Mouse (Mus musculus) CH12.LX (cell line): ENCODE data around the gene Tex44. TPM values are rescaled to one million over a fixed set of nuclear protein-coding genes. Genes with fewer than 3 reads are reported as not detected.

Source experiments
- DNase-seq: peaks from one replicate; pipeline ENCODE4 v3.0.0-alpha.2; 2013; ENCODE audit errors: extremely low read depth
- H3K27ac ChIP-seq: 2 replicates; pipeline ENCODE4 v1.5.1; 2012; ENCODE audit warnings: low read depth, mild to moderate bottlenecking, control low read depth, moderate library complexity; ENCODE audit not compliant: insufficient read depth
- H3K27me3 ChIP-seq: replicated peaks from 2 replicates; pipeline ENCODE3; 2012; ENCODE audit warnings: inconsistent platforms
- H3K36me3 ChIP-seq, 2 experiments: replicated peaks in 1 of 2; 2 replicates each; pipeline versions ENCODE3 to v1.6.1; 2012; ENCODE audit warnings: inconsistent platforms in 1 of 2, low read length in 1 of 2, mild to moderate bottlenecking in 1 of 2, mixed read lengths in 1 of 2, moderate library complexity in 1 of 2; ENCODE audit not compliant: control insufficient read depth in 1 of 2, insufficient read depth in 1 of 2
- H3K4me1 ChIP-seq, 2 experiments: 2 replicates each; pipeline ENCODE4 v1.6.1; 2012; ENCODE audit warnings: inconsistent platforms in 1 of 2, moderate library complexity in 1 of 2; ENCODE audit not compliant: insufficient read depth in 2 of 2, control insufficient read depth in 1 of 2
- H3K4me2 ChIP-seq: 2 replicates; pipeline ENCODE4 v1.6.1; 2012; ENCODE audit warnings: low read depth, mild to moderate bottlenecking, control low read depth; ENCODE audit not compliant: poor library complexity, insufficient read depth, severe bottlenecking
- H3K4me3 ChIP-seq, 3 experiments: fragments of 150-350 bp in 1 of 3; sonication (generic) in 1 of 3; replicated peaks in 1 of 3; 2 replicates each; pipeline versions ENCODE3 to v1.5.1; 2011 to 2012; ENCODE audit warnings: low read depth in 2 of 3, low read length in 2 of 3, mild to moderate bottlenecking in 2 of 3, moderate library complexity in 2 of 3, control low read depth in 1 of 3, improper control_type of control experiment in 1 of 3, inconsistent platforms in 1 of 3, mixed read lengths in 1 of 3; ENCODE audit not compliant: poor library complexity in 1 of 3
- H3K79me2 ChIP-seq: replicated peaks from 2 replicates; pipeline ENCODE4 v1.6.1; 2012; ENCODE audit warnings: mild to moderate bottlenecking, moderate library complexity; ENCODE audit not compliant: control insufficient read depth, poor library complexity, insufficient read depth, severe bottlenecking; ENCODE audit errors: extremely low read depth
- H3K9ac ChIP-seq: 2 replicates; pipeline ENCODE4 v1.6.1; 2012; ENCODE audit warnings: low read depth, mild to moderate bottlenecking, control low read depth, moderate library complexity; ENCODE audit not compliant: insufficient read depth
- H3K9me3 ChIP-seq: replicated peaks from 2 replicates; pipeline ENCODE3; 2012; ENCODE audit warnings: low read length, inconsistent platforms, mixed read lengths
- CHD2 ChIP-seq: IDR thresholded peaks from 2 replicates; pipeline ENCODE4 v1.6.1; 2011; ENCODE audit warnings: low read length, improper control_type of control experiment
- CTCF ChIP-seq, 2 experiments: IDR thresholded peaks in 1 of 2; conservative IDR thresholded peaks in 1 of 2; 2 replicates each; pipeline ENCODE4 v1.5.1; 2011 to 2012; ENCODE audit warnings: low read depth in 2 of 2, low read length in 2 of 2, improper control_type of control experiment in 1 of 2, inconsistent platforms in 1 of 2, mild to moderate bottlenecking in 1 of 2, moderate library complexity in 1 of 2
- E2F4 ChIP-seq: IDR thresholded peaks from 2 replicates; pipeline ENCODE4 v1.6.1; 2011; ENCODE audit warnings: low read depth, low read length, improper control_type of control experiment; ENCODE audit not compliant: insufficient replicate concordance
- ELF1 ChIP-seq: IDR thresholded peaks from 2 replicates; pipeline ENCODE4 v1.6.1; 2014; ENCODE audit warnings: low read depth, mild to moderate bottlenecking, inconsistent platforms, low read length, improper control_type of control experiment
- ETS1 ChIP-seq: conservative IDR thresholded peaks from 2 replicates; pipeline ENCODE4 v1.6.1; 2012; ENCODE audit warnings: low read depth, mild to moderate bottlenecking, inconsistent platforms, low read length, improper control_type of control experiment, moderate library complexity
- HCFC1 ChIP-seq: IDR thresholded peaks from 2 replicates; pipeline ENCODE4 v1.6.1; 2012; ENCODE audit warnings: low read depth, mild to moderate bottlenecking, inconsistent platforms, low read length, improper control_type of control experiment
- JUND ChIP-seq: conservative IDR thresholded peaks from 2 replicates; pipeline ENCODE4 v1.6.1; 2011; ENCODE audit warnings: low read depth, low read length, improper control_type of control experiment
- MAZ ChIP-seq: IDR thresholded peaks from 2 replicates; pipeline ENCODE4 v1.6.1; 2012; ENCODE audit warnings: low read depth, mild to moderate bottlenecking, inconsistent platforms, low read length, improper control_type of control experiment, moderate library complexity
- MYC ChIP-seq: IDR thresholded peaks from 2 replicates; pipeline ENCODE4 v1.6.1; 2011; ENCODE audit warnings: low read depth, mild to moderate bottlenecking, improper control_type of control experiment, low read length
- NRF1 ChIP-seq: IDR thresholded peaks from 2 replicates; pipeline ENCODE4 v1.6.1; 2014; ENCODE audit warnings: low read depth, mild to moderate bottlenecking, inconsistent platforms, low read length, improper control_type of control experiment, moderate library complexity
- PAX5 ChIP-seq: IDR thresholded peaks from 2 replicates; pipeline ENCODE4 v1.6.1; 2012; ENCODE audit warnings: low read length, inconsistent platforms, mixed read lengths
- POLR2A ChIP-seq: IDR thresholded peaks from 2 replicates; pipeline ENCODE4 v1.6.1; 2011; ENCODE audit warnings: low read depth, mild to moderate bottlenecking, improper control_type of control experiment, low read length
- POLR2AphosphoS2 ChIP-seq: IDR thresholded peaks from 2 replicates; pipeline ENCODE4 v1.6.1; 2011; ENCODE audit warnings: low read depth, low read length, improper control_type of control experiment
- RAD21 ChIP-seq: IDR thresholded peaks from 2 replicates; pipeline ENCODE4 v1.6.1; 2011; ENCODE audit warnings: low read depth, mild to moderate bottlenecking, low read length, improper control_type of control experiment, moderate library complexity
- SMC3 ChIP-seq: IDR thresholded peaks from 2 replicates; pipeline ENCODE4 v1.6.1; 2011; ENCODE audit warnings: low read depth, low read length, improper control_type of control experiment
- TCF12 ChIP-seq: IDR thresholded peaks from 2 replicates; pipeline ENCODE4 v1.6.1; 2014; ENCODE audit warnings: low read depth, mild to moderate bottlenecking, inconsistent platforms, low read length, improper control_type of control experiment
- USF1 ChIP-seq: IDR thresholded peaks from 2 replicates; pipeline ENCODE4 v1.6.1; 2014; ENCODE audit warnings: low read depth, mild to moderate bottlenecking, inconsistent platforms, low read length, improper control_type of control experiment
- USF2 ChIP-seq: conservative IDR thresholded peaks from 2 replicates; pipeline ENCODE4 v1.6.1; 2011; ENCODE audit warnings: low read depth, low read length, improper control_type of control experiment
- ZC3H11A ChIP-seq: IDR thresholded peaks from 2 replicates; pipeline ENCODE4 v1.6.1; 2012; ENCODE audit warnings: low read depth, mild to moderate bottlenecking, inconsistent platforms, low read length, improper control_type of control experiment
- ZKSCAN1 ChIP-seq: IDR thresholded peaks from 2 replicates; pipeline ENCODE4 v1.6.1; 2012; ENCODE audit warnings: low read depth, inconsistent platforms, low read length, improper control_type of control experiment, borderline replicate concordance
- ZMIZ1 ChIP-seq: IDR thresholded peaks from 2 replicates; pipeline ENCODE4 v1.6.1; 2012; ENCODE audit warnings: low read depth, mild to moderate bottlenecking, inconsistent platforms, low read length, improper control_type of control experiment
- dilution Hi-C: fragments of 300-500 bp; cut with MboI; formaldehyde crosslinking; loops from 2 replicates; pipeline ENCODE4 v1.14.3; 2020; ENCODE audit warnings: low sequenced_read_pairs; ENCODE audit not compliant: extremely low pct_unique_long_range_greater_than_20kb, extremely low pct_ligation_motif_present
- in situ Hi-C: fragments of 300-500 bp; cut with MboI; formaldehyde crosslinking; loops from 3 replicates; pipeline ENCODE4 v1.14.3; 2019; ENCODE audit warnings: low sequenced_read_pairs, low pct_ligation_motif_present, low pct_unique_long_range_greater_than_20kb, mixed read lengths
- polyA plus RNA-seq: library from polyadenylated mRNA; unstranded; fragments of >175 nt; gene quantifications from 2 replicates; pipeline ENCODE4 v1.2.1, GENCODE M21; 2012; ENCODE audit warnings: low read depth; ENCODE audit not compliant: insufficient read length
- total RNA-seq, 2 experiments: library from RNA; depleted of rRNA; stranded (reverse); fragments of 300-350 nt in 1 of 2; fragments of >200 nt in 1 of 2; gene quantifications; 2 replicates each; pipeline ENCODE4 v1.2.3; 2012 to 2014

Tex44 gene
- total and polyA plus RNA-seq, 3 experiments: not detected

- Histone ChIP-seq H3K4me2 (no peak overlapping the region), H3K9ac (no peak overlapping the region), H3K9me3 (peaks cover 2% of the 10 kb centered on the region), H3K79me2 (no peaks in the 10 kb centered on the region), H3K4me3 (no peak overlapping the region), H3K4me1 (peaks cover 2 to 3% of the 10 kb centered on the region in 2 experiments; a peak in 3 of 4 replicates), H3K27me3 (no peaks in the 10 kb centered on the region), H3K27ac (no peak overlapping the region), H3K36me3 (no peaks in the 10 kb centered on the region)
- dilution Hi-C loops (no loop called here), in situ Hi-C loops (no loop called here)
- TF ChIP-seq MYC: no peak
- no peak for TF ChIP-seq USF1
- TF ChIP-seq ELF1: no peak
- TF ChIP-seq ETS1: no peak
- no peak for TF ChIP-seq E2F4
- TF ChIP-seq RAD21: no peak
- TF ChIP-seq NRF1: no peak
- no peak for TF ChIP-seq ZKSCAN1
- TF ChIP-seq TCF12: no peak
- TF ChIP-seq JUND: no peak
- no peak for TF ChIP-seq HCFC1
- TF ChIP-seq CTCF (conservative IDR thresholded peaks at IDR 0.05 in 1 of 2, IDR thresholded peaks at IDR 0.05 in 1 of 2; ENCODE audit: low read depth in 2 of 2, low read length in 2 of 2): no peak
- no peak for TF ChIP-seq POLR2AphosphoS2
- TF ChIP-seq ZC3H11A: no peak
- no peak for TF ChIP-seq CHD2
- no peak for TF ChIP-seq USF2
- DNase-seq: no peak
These were observed 47.5 kb upstream of the Tex44 start for GRCm38 (mm10) chr1:86378662-86379061.

- no peak overlapping the region for H3K4me3 ChIP-seq
- in situ Hi-C loops: no loop called here
- no peaks in the 10 kb centered on the region for H3K27me3 ChIP-seq
- H3K27ac ChIP-seq: no peak overlapping the region
- no peaks in the 10 kb centered on the region for H3K36me3 ChIP-seq
- no peak overlapping the region for H3K9ac ChIP-seq
- DNase-seq: no peak
- no peaks in the 10 kb centered on the region for H3K79me2 ChIP-seq
- peaks cover 2% of the 10 kb centered on the region for H3K9me3 ChIP-seq
- peaks cover 2 to 3% of the 10 kb centered on the region in 2 experiments; a peak in 3 of 4 replicates for H3K4me1 ChIP-seq
- H3K4me2 ChIP-seq: no peak overlapping the region
- no peak for TF ChIP-seq SMC3
- no peak for TF ChIP-seq E2F4
- TF ChIP-seq TCF12: no peak
- no peak for TF ChIP-seq POLR2A
- TF ChIP-seq PAX5: no peak
- TF ChIP-seq ZMIZ1: no peak
- TF ChIP-seq NRF1: no peak
- TF ChIP-seq MAZ: no peak
- TF ChIP-seq USF2: no peak
- TF ChIP-seq CTCF (conservative IDR thresholded peaks at IDR 0.05 in 1 of 2, IDR thresholded peaks at IDR 0.05 in 1 of 2; ENCODE audit: low read depth in 2 of 2, low read length in 2 of 2): no peak
- TF ChIP-seq, all 38 proteins: peak for 0
- dilution Hi-C loops: no loop called here
These were observed 47.0 kb upstream of the Tex44 start for GRCm38 (mm10) chr1:86379161-86379569.
